Mouse (Mus musculus) kidney, embryonic 16.5 days (tissue): Measurements from ENCODE around the gene Gsdma3. TPM values are rescaled to one million over a fixed set of nuclear protein-coding genes. Genes with fewer than 3 reads are reported as not detected.
"Not testable (repeated sequence)": the region's sequence is repeated elsewhere in the genome, so short reads cannot be mapped to it uniquely, and the experiment has no call there.

Source experiments
- ATAC-seq: fragments of 200-750 bp; cut with Nextera tagmentation; 2 replicates; pipeline ENCODE4 v1.8.0; 2017; ENCODE audit warnings: moderate TSS enrichment; ENCODE audit not compliant: low FRiP score, low TSS enrichment
- H3K27ac ChIP-seq: fragments of 300-500 bp; sonication (generic); 2 replicates; pipeline ENCODE4 v1.5.1; 2014; ENCODE audit warnings: low read length
- H3K27me3 ChIP-seq: fragments of 300-500 bp; sonication (generic); 2 replicates; pipeline ENCODE4 v1.6.1; 2014; ENCODE audit warnings: low read length, control low read depth, mixed read lengths; ENCODE audit not compliant: insufficient read depth
- H3K36me3 ChIP-seq: fragments of 300-500 bp; sonication (generic); 2 replicates; pipeline ENCODE4 v1.6.1; 2014; ENCODE audit warnings: low read length, control low read depth, mixed read lengths; ENCODE audit not compliant: insufficient read depth
- H3K4me1 ChIP-seq: fragments of 300-500 bp; sonication (generic); 2 replicates; pipeline ENCODE4 v1.6.1; 2014; ENCODE audit warnings: low read length, control low read depth, mixed read lengths; ENCODE audit not compliant: insufficient read depth
- H3K4me2 ChIP-seq: fragments of 300-500 bp; sonication (generic); replicated peaks from 2 replicates; pipeline ENCODE4 v1.6.1; 2014; ENCODE audit warnings: low read depth, low read length
- H3K4me3 ChIP-seq: fragments of 300-500 bp; sonication (generic); 2 replicates; pipeline ENCODE4 v1.5.1; 2014; ENCODE audit warnings: mild to moderate bottlenecking, low read length
- H3K9ac ChIP-seq: fragments of 300-500 bp; sonication (generic); replicated peaks from 2 replicates; pipeline ENCODE4 v1.6.1; 2014; ENCODE audit warnings: low read length
- H3K9me3 ChIP-seq: fragments of 300-500 bp; sonication (generic); 2 replicates; pipeline ENCODE4 v1.6.1; 2016; ENCODE audit warnings: low read length, control low read depth
- whole genome bisulfite sequencing: fragments of 180-500 bp; shearing (Covaris S2); extraction: QIAGEN DNeasy Blood & Tissue Kit; methylation state at CpG from one replicate; pipeline ENCODE4 v1.1.7; 2014; 5-methylcytosine and 5-hydroxymethylcytosine counted together
- polyA plus RNA-seq: library from polyadenylated mRNA; unstranded; fragments of >200 nt; fragmentation: Nextera tagmentation; extraction: Ambion mirVana; gene quantifications from 2 replicates; pipeline ENCODE4 v1.2.1, GENCODE M21; 2015

Gsdma3 gene
- polyA plus RNA-seq, 1 experiment from 2014 or later, result not detected

- peaks cover 6% of the 10 kb centered on the region for H3K9me3 ChIP-seq
These were observed 5.4 kb upstream of the Gsdma3 start for GRCm38 (mm10) chr11:98620791-98621190.

GRCm38 (mm10) chr11:98623981-98624380 is 2.2 kb upstream of the Gsdma3 start:
- not testable (repeated sequence) for H3K9ac ChIP-seq, ATAC-seq
- 80% methylated on average over 6 of the region's 6 CpGs for WGBS

More at GRCm38 (mm10) chr11:98620791-98621190, 5.4 kb upstream of the Gsdma3 start:
- ATAC-seq, result no peak
- H3K27me3 ChIP-seq, result no peaks in the 10 kb centered on the region
- WGBS, result 92% methylated on average over 13 of the region's 13 CpGs
- no peaks in the 10 kb centered on the region for H3K4me1 ChIP-seq
- no peak overlapping the region for H3K4me2 ChIP-seq
- H3K9ac ChIP-seq, result no peak overlapping the region
- H3K27ac ChIP-seq, result no peak overlapping the region
- no peak overlapping the region for H3K4me3 ChIP-seq
- no peaks in the 10 kb centered on the region for H3K36me3 ChIP-seq

GRCm38 (mm10) chr11:98624381-98624780 is 1.8 kb upstream of the Gsdma3 start:
- not testable (repeated sequence) for H3K4me3 ChIP-seq, H3K9ac ChIP-seq, H3K27me3 ChIP-seq, H3K36me3 ChIP-seq, H3K4me2 ChIP-seq, H3K27ac ChIP-seq, H3K4me1 ChIP-seq, ATAC-seq, H3K9me3 ChIP-seq
- 95% methylated on average over 2 of the region's 2 CpGs for WGBS

More at GRCm38 (mm10) chr11:98623981-98624380, 2.2 kb upstream of the Gsdma3 start:
- not testable (repeated sequence) for H3K4me2 ChIP-seq, H3K27ac ChIP-seq, H3K27me3 ChIP-seq, H3K9me3 ChIP-seq, H3K36me3 ChIP-seq, H3K4me1 ChIP-seq, H3K4me3 ChIP-seq

- no peak overlapping the region for H3K4me3 ChIP-seq
- H3K27ac ChIP-seq, result no peak overlapping the region
- WGBS, result 92% methylated on average over 3 of the region's 3 CpGs
- H3K9me3 ChIP-seq, result peaks cover 4% of the 10 kb centered on the region
- H3K36me3 ChIP-seq, result no peaks in the 10 kb centered on the region
- no peaks in the 10 kb centered on the region for H3K27me3 ChIP-seq
- H3K9ac ChIP-seq, result no peak overlapping the region
- no peaks in the 10 kb centered on the region for H3K4me1 ChIP-seq
- H3K4me2 ChIP-seq, result no peak overlapping the region
- no peak for ATAC-seq
These were observed 2.5 kb downstream of the Gsdma3 start for GRCm38 (mm10) chr11:98628706-98629105.

- no peak overlapping the region for H3K27ac ChIP-seq
- 86% methylated on average over 5 of the region's 5 CpGs for WGBS
- H3K36me3 ChIP-seq, result no peaks in the 10 kb centered on the region
- H3K4me1 ChIP-seq, result no peaks in the 10 kb centered on the region
- H3K27me3 ChIP-seq, result no peaks in the 10 kb centered on the region
- ATAC-seq, result no peak
- no peaks in the 10 kb centered on the region for H3K9me3 ChIP-seq
- H3K4me2 ChIP-seq, result no peak overlapping the region
- no peak overlapping the region for H3K9ac ChIP-seq
- H3K4me3 ChIP-seq, result no peak overlapping the region
These were observed 4.5 kb downstream of the Gsdma3 start for GRCm38 (mm10) chr11:98630646-98631045.

GRCm38 (mm10) chr11:98635312-98635970 is 9.3 kb downstream of the Gsdma3 start:
- WGBS, result 39% methylated on average over 10 of the region's 10 CpGs
- H3K4me3 ChIP-seq, H3K27me3 ChIP-seq: not testable (repeated sequence)

GRCm38 (mm10) chr11:98637501-98637900 is 11.3 kb downstream of the Gsdma3 start:
- no peak for ATAC-seq
- Histone ChIP-seq H3K4me3 (no peak overlapping the region), H3K4me1 (no peaks in the 10 kb centered on the region), H3K27ac (no peak overlapping the region), H3K9me3 (no peaks in the 10 kb centered on the region), H3K4me2 (no peak overlapping the region), H3K36me3 (no peaks in the 10 kb centered on the region), H3K9ac (no peak overlapping the region), H3K27me3 (no peaks in the 10 kb centered on the region)
- 75% methylated on average over 1 of the region's 1 CpGs for WGBS

More at GRCm38 (mm10) chr11:98635312-98635970, 9.3 kb downstream of the Gsdma3 start:
- not testable (repeated sequence) for H3K9ac ChIP-seq, ATAC-seq, H3K27ac ChIP-seq, H3K36me3 ChIP-seq, H3K4me1 ChIP-seq, H3K9me3 ChIP-seq, H3K4me2 ChIP-seq

DNA sequence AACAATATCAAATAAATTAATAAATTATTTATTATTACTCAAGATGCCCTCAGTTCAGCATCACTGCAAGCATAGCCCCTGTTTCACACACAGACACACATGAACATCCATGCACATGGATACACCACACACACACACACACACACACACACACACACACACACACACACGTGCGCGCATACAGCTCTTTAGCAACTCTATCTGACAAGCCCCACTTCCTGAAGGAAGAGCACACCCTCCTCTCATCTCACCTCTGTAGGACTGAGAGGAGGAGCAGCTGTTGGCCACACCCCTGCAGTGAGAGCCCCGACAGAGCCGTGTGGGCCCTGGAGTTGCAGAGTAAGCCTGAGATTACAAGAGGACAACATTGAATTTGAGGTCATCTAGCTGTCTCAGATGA is 13.9 kb downstream of the Gsdma3 start:
- H3K36me3 ChIP-seq, result no peaks in the 10 kb centered on the region

GRCm38 (mm10) chr11:98644757-98645156 is 18.6 kb downstream of the Gsdma3 start:
- no peaks in the 10 kb centered on the region for H3K4me1 ChIP-seq
- no peak overlapping the region for H3K9ac ChIP-seq
- H3K4me2 ChIP-seq, result no peak overlapping the region
- H3K9me3 ChIP-seq, result no peaks in the 10 kb centered on the region
- WGBS, result 82% methylated on average over 3 of the region's 3 CpGs
- no peak overlapping the region for H3K27ac ChIP-seq
- no peaks in the 10 kb centered on the region for H3K27me3 ChIP-seq
- no peak overlapping the region for H3K4me3 ChIP-seq
- H3K36me3 ChIP-seq, result no peaks in the 10 kb centered on the region
- ATAC-seq, result no peak

More for the DNA sequence above, 13.9 kb downstream of the Gsdma3 start:
- Histone ChIP-seq H3K27ac (no peak overlapping the region), H3K27me3 (no peaks in the 10 kb centered on the region), H3K4me3 (no peak overlapping the region), H3K9me3 (no peaks in the 10 kb centered on the region), H3K4me2 (no peak overlapping the region), H3K4me1 (no peaks in the 10 kb centered on the region), H3K9ac (no peak overlapping the region)
- WGBS, result 59% methylated on average over 5 of the region's 5 CpGs
- ATAC-seq, result no peak

GRCm38 (mm10) chr11:98645946-98646345 is 19.8 kb downstream of the Gsdma3 start:
- WGBS, result 60% methylated on average over 2 of the region's 2 CpGs
- ATAC-seq, result no peak
- no peaks in the 10 kb centered on the region; the same call in 1 of the 2 replicates for H3K27me3 ChIP-seq
- no peaks in the 10 kb centered on the region for H3K9me3 ChIP-seq
- H3K4me2 ChIP-seq, result no peak overlapping the region
- H3K4me3 ChIP-seq, result no peak overlapping the region
- H3K36me3 ChIP-seq, result no peaks in the 10 kb centered on the region
- H3K9ac ChIP-seq, result no peak overlapping the region
- H3K4me1 ChIP-seq, result no peaks in the 10 kb centered on the region
- no peak overlapping the region for H3K27ac ChIP-seq
